Mouse (Mus musculus): ENCODE results near the gene Lrit3.

DNA sequence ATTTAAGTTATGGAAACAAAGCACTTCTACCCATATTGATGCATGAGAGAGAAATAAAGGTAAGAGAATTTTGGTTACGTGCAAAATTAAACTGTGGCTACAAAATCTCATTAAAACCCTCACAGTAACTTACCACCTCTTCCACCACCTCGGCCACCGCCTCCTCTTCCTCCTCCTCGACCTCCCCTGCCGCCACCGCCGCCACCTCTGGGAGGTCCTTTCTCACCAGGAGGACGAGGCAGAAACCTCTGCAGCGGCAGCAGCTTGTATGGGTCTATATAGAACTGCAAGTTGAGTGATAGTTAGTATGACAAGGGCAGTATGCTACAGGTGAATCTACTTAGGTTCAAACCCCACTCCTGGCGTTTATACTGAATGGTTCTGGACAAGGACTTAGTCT lies 22.9 kb upstream of the Lrit3 start:
- no peak for TF ChIP-seq SIN3A (IDR thresholded peaks at IDR 0.05; ENCODE audit: low read length)
- no peak for TF ChIP-seq CTCF (conservative IDR thresholded peaks at IDR 0.05 in 1 of 2, IDR thresholded peaks at IDR 0.05 in 1 of 2; ENCODE audit: low read depth in 2 of 2, low read length in 2 of 2)
- TF ChIP-seq MAX (IDR thresholded peaks at IDR 0.05; ENCODE audit: low read length): no peak
- TF ChIP-seq USF1 (IDR thresholded peaks at IDR 0.05; ENCODE audit: low read depth, low read length): no peak
- TF ChIP-seq EP300 (IDR thresholded peaks at IDR 0.05; ENCODE audit: low read length): no peak
- TF ChIP-seq ZNF384 (IDR thresholded peaks at IDR 0.05; ENCODE audit: low read depth, low read length): no peak
- no peak for TF ChIP-seq RCOR1 (conservative IDR thresholded peaks at IDR 0.05; ENCODE audit: low read depth, low read length)
- no peak for TF ChIP-seq POLR2A (IDR thresholded peaks at IDR 0.05; ENCODE audit: low read depth, low read length)
- TF ChIP-seq MEF2A (IDR thresholded peaks at IDR 0.05; ENCODE audit: borderline replicate concordance, low read depth, low read length): no peak
- no peak for TF ChIP-seq BHLHE40 (IDR thresholded peaks at IDR 0.05; ENCODE audit: low read depth, low read length)
